Mouse (Mus musculus) limb, embryonic 14.5 days (tissue): Measurements from ENCODE around the gene Chp1. TPM values are rescaled to one million over a fixed set of nuclear protein-coding genes. Genes with fewer than 3 reads are reported as not detected.

Source experiments
- ATAC-seq: fragments of 200-750 bp; cut with Nextera tagmentation; 2 replicates; pipeline ENCODE4 v1.8.0; 2017; ENCODE audit warnings: low read depth, moderate number of reproducible peaks, moderate TSS enrichment; ENCODE audit not compliant: low FRiP score
- DNase-seq: peaks from one replicate; pipeline ENCODE4 v3.0.0-alpha.2; 2015; ENCODE audit warnings: low spot score
- H3K27ac ChIP-seq: fragments of 300-500 bp; sonication (generic); replicated peaks from 2 replicates; pipeline ENCODE4 v1.5.1; 2014; ENCODE audit warnings: low read depth, mild to moderate bottlenecking, low read length, moderate library complexity, mixed read lengths
- H3K27me3 ChIP-seq: fragments of 300-500 bp; sonication (generic); 2 replicates; pipeline ENCODE4 v1.6.1; 2014; ENCODE audit warnings: low read length, mixed read lengths; ENCODE audit not compliant: control insufficient read depth, insufficient read depth
- H3K36me3 ChIP-seq: fragments of 300-500 bp; sonication (generic); 2 replicates; pipeline ENCODE4 v1.6.1; 2014; ENCODE audit warnings: mild to moderate bottlenecking, low read length, moderate library complexity, mixed read lengths; ENCODE audit not compliant: control insufficient read depth, insufficient read depth
- H3K4me1 ChIP-seq: fragments of 300-500 bp; sonication (generic); 2 replicates; pipeline ENCODE4 v1.6.1; 2014; ENCODE audit warnings: antibody characterized with exemption, low read length, mixed read lengths; ENCODE audit not compliant: control insufficient read depth, insufficient read depth
- H3K4me2 ChIP-seq: fragments of 300-500 bp; sonication (generic); replicated peaks from 2 replicates; pipeline ENCODE4 v1.6.1; 2014; ENCODE audit warnings: low read depth, mild to moderate bottlenecking, low read length, moderate library complexity; ENCODE audit not compliant: severe bottlenecking
- H3K4me3 ChIP-seq: fragments of 300-500 bp; sonication (generic); replicated peaks from 2 replicates; pipeline ENCODE4 v1.5.1; 2014; ENCODE audit warnings: low read length
- H3K9ac ChIP-seq: fragments of 300-500 bp; sonication (generic); 2 replicates; pipeline ENCODE4 v1.6.1; 2014; ENCODE audit warnings: mild to moderate bottlenecking, low read depth, low read length, moderate library complexity; ENCODE audit not compliant: severe bottlenecking
- H3K9me3 ChIP-seq: fragments of 300-500 bp; sonication (generic); 2 replicates; pipeline ENCODE4 v1.6.1; 2016; ENCODE audit warnings: low read length; ENCODE audit not compliant: control insufficient read depth
- POLR2A ChIP-seq: fragments of 200-500 bp; IDR thresholded peaks from 2 replicates; pipeline ENCODE4 v1.8.0; 2012; ENCODE audit warnings: inconsistent platforms, mild to moderate bottlenecking, moderate library complexity, borderline replicate concordance; ENCODE audit not compliant: insufficient read depth, insufficient read length; ENCODE audit errors: extremely low read depth
- WGBS: fragments of 180-500 bp; shearing (Covaris S2); extraction: QIAGEN DNeasy Blood & Tissue Kit; methylation state at CpG from one replicate; pipeline ENCODE4 v1.1.7; 2014; 5-methylcytosine and 5-hydroxymethylcytosine counted together
- polyA plus RNA-seq, 2 experiments: library from polyadenylated mRNA; depleted of rRNA in 1 of 2; stranded (reverse) in 1 of 2; unstranded in 1 of 2; fragments of >200 nt; fragmentation: Nextera tagmentation in 1 of 2; extraction: Ambion mirVana in 1 of 2; gene quantifications; 2 replicates each; pipeline versions ENCODE4 v1.2.1 to v1.2.3; 2012 to 2014

Gene Chp1
- polyA plus RNA-seq, 2 experiments: 53.8 to 55.6 TPM

DNA sequence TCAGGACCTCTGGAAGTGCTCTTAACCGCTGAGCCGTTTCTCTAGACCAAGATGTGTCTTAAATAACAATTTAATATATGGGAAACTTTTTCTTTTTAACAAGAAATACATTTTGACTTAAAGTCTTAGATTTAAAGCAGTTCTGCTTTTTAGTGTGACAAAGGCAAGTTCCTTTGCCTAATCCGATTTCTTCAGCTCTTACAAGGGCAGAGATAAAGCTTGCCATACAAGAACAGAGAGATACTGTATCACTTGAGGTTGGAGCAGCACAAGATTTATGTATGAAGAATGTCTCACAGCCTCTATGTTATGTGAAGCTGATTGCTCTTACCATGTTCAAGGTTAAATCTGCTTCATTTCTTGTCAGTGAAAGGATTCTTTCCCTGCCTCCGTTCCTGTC lies 17.8 kb downstream of the Chp1 start:
- ATAC-seq (no peak), DNase-seq (no peak)
- Histone ChIP-seq H3K27ac (no peak overlapping the region), H3K9ac (no peak overlapping the region), H3K4me3 (no peak overlapping the region), H3K4me2 (no peak overlapping the region), H3K36me3 (peaks cover 18% of the 10 kb centered on the region), H3K9me3 (no peaks in the 10 kb centered on the region), H3K4me1 (no peaks in the 10 kb centered on the region), H3K27me3 (no peaks in the 10 kb centered on the region)
- 88% methylated on average over 4 of the region's 4 CpGs for WGBS
- TF ChIP-seq POLR2A: no peak

GRCm38 (mm10) chr2:119566182-119566855 lies 18.8 kb downstream of the Chp1 start:
- no peak overlapping the region for H3K9ac ChIP-seq
- DNase-seq (no peak), ATAC-seq (no peak)
- TF ChIP-seq POLR2A: no peak
- no peaks in the 10 kb centered on the region for H3K4me1 ChIP-seq
- H3K27me3 ChIP-seq: no peaks in the 10 kb centered on the region
- H3K9me3 ChIP-seq: no peaks in the 10 kb centered on the region
- H3K27ac ChIP-seq: no peak overlapping the region
- H3K4me2 ChIP-seq: no peak overlapping the region
- no peak overlapping the region for H3K4me3 ChIP-seq
- WGBS: 88% methylated on average over 7 of the region's 7 CpGs
- peaks cover 18% of the 10 kb centered on the region for H3K36me3 ChIP-seq

DNA sequence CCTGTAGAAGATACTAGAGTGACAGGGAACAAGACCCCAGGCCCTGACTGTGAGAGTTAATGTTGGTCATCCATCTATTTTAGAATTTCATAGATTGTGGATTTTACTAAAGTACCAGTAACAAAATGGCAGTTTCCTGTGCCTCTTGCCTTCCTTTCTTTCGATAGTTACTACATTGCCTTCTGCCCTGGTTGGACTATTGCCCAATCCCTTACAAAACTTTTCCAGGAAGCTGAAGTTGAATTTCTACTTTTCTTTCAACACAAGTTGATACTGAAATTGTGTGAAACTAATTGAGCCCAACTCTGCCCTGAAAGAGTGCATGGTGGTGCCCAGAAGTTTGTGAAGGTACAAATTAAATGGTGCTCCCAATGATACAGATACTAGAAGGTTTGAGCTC lies 25.0 kb downstream of the Chp1 start:
- no peaks in the 10 kb centered on the region for H3K4me1 ChIP-seq
- WGBS: 97% methylated on average over 1 of the region's 1 CpGs
- no peak for TF ChIP-seq POLR2A
- H3K9me3 ChIP-seq: no peaks in the 10 kb centered on the region
- H3K27me3 ChIP-seq: no peaks in the 10 kb centered on the region
- DNase-seq (no peak), ATAC-seq (no peak)
- H3K36me3 ChIP-seq: peaks cover 23% of the 10 kb centered on the region; the same call in 1 of the 2 replicates
- H3K4me3 ChIP-seq: no peak overlapping the region
- H3K4me2 ChIP-seq: no peak overlapping the region
- no peak overlapping the region for H3K9ac ChIP-seq
- no peak overlapping the region for H3K27ac ChIP-seq

- H3K4me3 ChIP-seq: no peak overlapping the region
- H3K4me1 ChIP-seq: no peaks in the 10 kb centered on the region
- H3K27ac ChIP-seq: no peak overlapping the region
- ATAC-seq (no peak), DNase-seq (no peak)
- WGBS: 95% methylated on average over 3 of the region's 3 CpGs
- H3K9me3 ChIP-seq: no peaks in the 10 kb centered on the region
- TF ChIP-seq POLR2A: no peak
- H3K36me3 ChIP-seq: peaks cover 4% of the 10 kb centered on the region; the same call in 1 of the 2 replicates
- H3K27me3 ChIP-seq: no peaks in the 10 kb centered on the region
- no peak overlapping the region for H3K9ac ChIP-seq
- no peak overlapping the region for H3K4me2 ChIP-seq
These were observed 34.1 kb downstream of the Chp1 start for GRCm38 (mm10) chr2:119581571-119581970.

DNA sequence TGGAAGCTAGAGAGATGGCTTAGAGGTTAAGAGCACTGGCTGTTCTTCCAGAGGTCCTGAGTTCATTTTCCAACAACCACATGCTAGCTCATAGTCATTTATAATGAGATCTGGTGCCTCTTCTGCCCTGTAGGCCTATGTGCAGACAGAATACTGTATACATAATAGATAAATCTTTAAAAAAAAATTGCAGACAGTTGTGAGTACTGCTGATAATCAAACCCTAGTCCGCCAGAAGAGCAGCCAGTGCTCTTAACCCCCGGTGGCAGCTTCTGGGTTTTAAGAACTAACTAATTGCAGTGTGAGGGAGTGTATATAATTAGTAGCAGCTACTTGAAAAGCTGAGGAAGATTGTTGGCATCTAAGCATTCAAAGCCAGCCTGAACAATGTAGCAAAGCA lies 35.9 kb downstream of the Chp1 start:
- no peak for ATAC-seq
- Histone ChIP-seq H3K4me2 (no peak overlapping the region), H3K27ac (no peak overlapping the region), H3K9ac (no peak overlapping the region), H3K4me3 (no peak overlapping the region), H3K36me3 (peaks cover 4% of the 10 kb centered on the region; the same call in 1 of the 2 replicates), H3K9me3 (no peaks in the 10 kb centered on the region), H3K27me3 (no peaks in the 10 kb centered on the region), H3K4me1 (no peaks in the 10 kb centered on the region)
- 25% methylated on average over 2 of the region's 2 CpGs for WGBS
- no peak for DNase-seq
- no peak for TF ChIP-seq POLR2A

- no peak overlapping the region for H3K27ac ChIP-seq
- no peaks in the 10 kb centered on the region for H3K27me3 ChIP-seq
- H3K9ac ChIP-seq: no peak overlapping the region
- WGBS: 86% methylated on average over 8 of the region's 8 CpGs
- no peak for TF ChIP-seq POLR2A
- DNase-seq (no peak), ATAC-seq (no peak)
- H3K36me3 ChIP-seq: peaks cover 4% of the 10 kb centered on the region; the same call in 1 of the 2 replicates
- no peak overlapping the region for H3K4me2 ChIP-seq
- no peaks in the 10 kb centered on the region for H3K9me3 ChIP-seq
- no peaks in the 10 kb centered on the region for H3K4me1 ChIP-seq
- no peak overlapping the region for H3K4me3 ChIP-seq
These were observed 36.8 kb downstream of the Chp1 start for GRCm38 (mm10) chr2:119584282-119584681.
